Mouse (Mus musculus): ENCODE results near the gene Efna4. TPM values are rescaled to one million over a fixed set of nuclear protein-coding genes. Genes with fewer than 3 reads are reported as not detected.

The Efna4 gene
- polyA plus RNA-seq, 1 experiment from 2014 or later, result 28.7 TPM

GRCm38 (mm10) chr3:89337062-89337720, 637 bp downstream of the Efna4 start:
- under 1% methylated on average over 21 of the region's 21 CpGs for WGBS
- peaks cover 25% of the 10 kb centered on the region for H3K27me3 ChIP-seq (ENCODE audit: poor library complexity, severe bottlenecking)
- H3K4me1 ChIP-seq, result peaks cover 85% of the 10 kb centered on the region
- peak overlapping the region; percentile 98 for H3K27ac ChIP-seq
- peak overlapping the region; percentile 88 for H3K4me3 ChIP-seq
- H3K9me3 ChIP-seq, result no peaks in the 10 kb centered on the region
- DNase-seq (ENCODE audit: extremely low spot score, low spot score), result no peak
- H3K36me3 ChIP-seq (replicated peaks), result peaks cover 42% of the 10 kb centered on the region

- 4% methylated on average over 6 of the region's 6 CpGs for WGBS
- H3K4me1 ChIP-seq, result peaks cover 92% of the 10 kb centered on the region
- DNase-seq (ENCODE audit: extremely low spot score, low spot score), result no peak
- H3K9me3 ChIP-seq, result no peaks in the 10 kb centered on the region
- peak overlapping the region; percentile 98 for H3K27ac ChIP-seq
- H3K4me3 ChIP-seq, result peak overlapping the region; percentile 88
- peaks cover 30% of the 10 kb centered on the region for H3K27me3 ChIP-seq (ENCODE audit: poor library complexity, severe bottlenecking)
- H3K36me3 ChIP-seq (replicated peaks), result peaks cover 36% of the 10 kb centered on the region
Measured at GRCm38 (mm10) chr3:89336529-89336928, 1.3 kb downstream of the Efna4 start.

GRCm38 (mm10) chr3:89333053-89333452, 4.8 kb downstream of the Efna4 start:
- H3K36me3 ChIP-seq (replicated peaks), result peaks cover 32% of the 10 kb centered on the region
- H3K9me3 ChIP-seq, result no peaks in the 10 kb centered on the region
- peak overlapping the region; percentile 59; the same call in 1 of the 2 replicates for H3K27ac ChIP-seq
- peaks cover 55% of the 10 kb centered on the region for H3K27me3 ChIP-seq (ENCODE audit: poor library complexity, severe bottlenecking)
- peak overlapping the region; percentile 16; the same call in 1 of the 2 replicates for H3K4me3 ChIP-seq
- 68% methylated on average over 11 of the region's 11 CpGs for WGBS
- peaks cover 84% of the 10 kb centered on the region for H3K4me1 ChIP-seq
- DNase-seq (ENCODE audit: extremely low spot score, low spot score), result no peak

GRCm38 (mm10) chr3:89332476-89332875, 5.4 kb downstream of the Efna4 start:
- 51% methylated on average over 12 of the region's 12 CpGs for WGBS
- DNase-seq (ENCODE audit: extremely low spot score, low spot score), result no peak
- peak overlapping the region; percentile 59 for H3K27ac ChIP-seq
- no peaks in the 10 kb centered on the region for H3K9me3 ChIP-seq
- H3K36me3 ChIP-seq (replicated peaks), result peaks cover 32% of the 10 kb centered on the region
- peaks cover 84% of the 10 kb centered on the region for H3K4me1 ChIP-seq
- peak overlapping the region; percentile 16; the same call in 1 of the 2 replicates for H3K4me3 ChIP-seq
- H3K27me3 ChIP-seq (ENCODE audit: poor library complexity, severe bottlenecking), result peaks cover 61% of the 10 kb centered on the region

GRCm38 (mm10) chr3:89332013-89332412, 5.8 kb downstream of the Efna4 start:
- H3K27ac ChIP-seq, result 0 out of 2 replicates have a peak overlapping the region, but pooled peaks have one; percentile 59
- H3K36me3 ChIP-seq (replicated peaks), result peaks cover 32% of the 10 kb centered on the region
- no peaks in the 10 kb centered on the region for H3K9me3 ChIP-seq
- H3K27me3 ChIP-seq (ENCODE audit: poor library complexity, severe bottlenecking), result peaks cover 66% of the 10 kb centered on the region
- WGBS, result 45% methylated on average over 10 of the region's 10 CpGs
- no peak for DNase-seq (ENCODE audit: extremely low spot score, low spot score)
- H3K4me3 ChIP-seq, result peak overlapping the region; percentile 16
- H3K4me1 ChIP-seq, result peaks cover 84% of the 10 kb centered on the region

GRCm38 (mm10) chr3:89331561-89331960, 6.3 kb downstream of the Efna4 start:
- Histone ChIP-seq H3K9me3 (no peaks in the 10 kb centered on the region), H3K36me3 (replicated peaks) (peaks cover 32% of the 10 kb centered on the region), H3K27me3 (ENCODE audit: poor library complexity, severe bottlenecking) (peaks cover 68% of the 10 kb centered on the region), H3K27ac (peak overlapping the region; percentile 41; the same call in 1 of the 2 replicates), H3K4me3 (0 out of 2 replicates have a peak overlapping the region, but pooled peaks have one; percentile 16), H3K4me1 (peaks cover 81% of the 10 kb centered on the region)
- WGBS, result 73% methylated on average over 13 of the region's 13 CpGs
- DNase-seq (ENCODE audit: extremely low spot score, low spot score), result no peak

- Histone ChIP-seq H3K4me1 (peaks cover 75% of the 10 kb centered on the region), H3K36me3 (replicated peaks) (peaks cover 32% of the 10 kb centered on the region), H3K27ac (peak overlapping the region; percentile 41; the same call in 1 of the 2 replicates), H3K4me3 (no peak overlapping the region), H3K9me3 (no peaks in the 10 kb centered on the region), H3K27me3 (ENCODE audit: poor library complexity, severe bottlenecking) (peaks cover 68% of the 10 kb centered on the region)
- DNase-seq (ENCODE audit: extremely low spot score, low spot score), result no peak
- WGBS, result 20% methylated on average over 10 of the region's 10 CpGs
Measured at GRCm38 (mm10) chr3:89330948-89331347, 6.9 kb downstream of the Efna4 start.

- Histone ChIP-seq H3K27me3 (ENCODE audit: poor library complexity, severe bottlenecking) (peaks cover 68% of the 10 kb centered on the region), H3K4me3 (no peak overlapping the region), H3K9me3 (no peaks in the 10 kb centered on the region), H3K36me3 (replicated peaks) (peaks cover 29% of the 10 kb centered on the region), H3K4me1 (peaks cover 69% of the 10 kb centered on the region), H3K27ac (no peak overlapping the region)
- DNase-seq (ENCODE audit: extremely low spot score, low spot score), result no peak
- 68% methylated on average over 3 of the region's 3 CpGs for WGBS
Measured at GRCm38 (mm10) chr3:89330346-89330745, 7.5 kb downstream of the Efna4 start.

- DNase-seq (ENCODE audit: extremely low spot score, low spot score), result no peak
- peaks cover 55% of the 10 kb centered on the region for H3K4me1 ChIP-seq
- no peak overlapping the region for H3K4me3 ChIP-seq
- WGBS, result 15% methylated on average over 4 of the region's 4 CpGs
- H3K27me3 ChIP-seq (ENCODE audit: poor library complexity, severe bottlenecking), result peaks cover 61% of the 10 kb centered on the region
- H3K9me3 ChIP-seq, result no peaks in the 10 kb centered on the region
- peaks cover 12% of the 10 kb centered on the region for H3K36me3 ChIP-seq (replicated peaks)
- H3K27ac ChIP-seq, result peak overlapping the region; percentile 54; the same call in 1 of the 2 replicates
Measured at GRCm38 (mm10) chr3:89328623-89329022, 9.2 kb downstream of the Efna4 start.

GRCm38 (mm10) chr3:89327371-89327870, 10.4 kb downstream of the Efna4 start:
- Histone ChIP-seq H3K4me3 (no peak overlapping the region), H3K36me3 (replicated peaks) (peaks cover under 1% of the 10 kb centered on the region), H3K9me3 (no peaks in the 10 kb centered on the region), H3K27ac (no peak overlapping the region), H3K4me1 (peaks cover 52% of the 10 kb centered on the region), H3K27me3 (ENCODE audit: poor library complexity, severe bottlenecking) (peaks cover 64% of the 10 kb centered on the region)
- no peak for DNase-seq (ENCODE audit: extremely low spot score, low spot score)
- 71% methylated on average over 9 of the region's 9 CpGs for whole genome bisulfite sequencing

GRCm38 (mm10) chr3:89325882-89326281, 11.9 kb downstream of the Efna4 start:
- H3K36me3 ChIP-seq (replicated peaks), result no peaks in the 10 kb centered on the region
- H3K27ac ChIP-seq, result no peak overlapping the region
- no peaks in the 10 kb centered on the region for H3K9me3 ChIP-seq
- H3K27me3 ChIP-seq (ENCODE audit: poor library complexity, severe bottlenecking), result peaks cover 68% of the 10 kb centered on the region
- DNase-seq (ENCODE audit: extremely low spot score, low spot score), result no peak
- no peak overlapping the region for H3K4me3 ChIP-seq
- peaks cover 52% of the 10 kb centered on the region for H3K4me1 ChIP-seq
- 93% methylated on average over 8 of the region's 8 CpGs for WGBS

GRCm38 (mm10) chr3:89322514-89323165, 15.2 kb downstream of the Efna4 start, which contains the start of gene Efna3:
TSS of gene Efna3 (minus strand) at chr3:89322965.
- Histone ChIP-seq H3K27ac (peak within 1 kb of the TSS; percentile 78), H3K9me3 (no peaks in the 10 kb centered on the region), H3K4me3 (peak within 1 kb of the TSS; percentile 70), H3K36me3 (replicated peaks) (no peaks in the 10 kb centered on the region), H3K4me1 (peaks cover 61% of the 10 kb centered on the region), H3K27me3 (ENCODE audit: poor library complexity, severe bottlenecking) (peaks cover 77% of the 10 kb centered on the region)
- DNase-seq (ENCODE audit: extremely low spot score, low spot score), result peak; percentile 77
- WGBS, result under 1% methylated on average over 53 of the region's 53 CpGs

- H3K27ac ChIP-seq, result peak overlapping the region; percentile 78
- peaks cover 77% of the 10 kb centered on the region for H3K27me3 ChIP-seq (ENCODE audit: poor library complexity, severe bottlenecking)
- DNase-seq (ENCODE audit: extremely low spot score, low spot score), result no peak
Measured at GRCm38 (mm10) chr3:89322131-89322500, 15.7 kb downstream of the Efna4 start.

More at GRCm38 (mm10) chr3:89322131-89322500, 15.7 kb downstream of the Efna4 start:
- peak overlapping the region; percentile 70 for H3K4me3 ChIP-seq
- H3K9me3 ChIP-seq, result no peaks in the 10 kb centered on the region
- 1% methylated on average over 14 of the region's 14 CpGs for WGBS
- no peaks in the 10 kb centered on the region for H3K36me3 ChIP-seq (replicated peaks)
- peaks cover 61% of the 10 kb centered on the region for H3K4me1 ChIP-seq

Data from forebrain, embryonic 10.5 days (tissue).